In the genomic region with DNA sequence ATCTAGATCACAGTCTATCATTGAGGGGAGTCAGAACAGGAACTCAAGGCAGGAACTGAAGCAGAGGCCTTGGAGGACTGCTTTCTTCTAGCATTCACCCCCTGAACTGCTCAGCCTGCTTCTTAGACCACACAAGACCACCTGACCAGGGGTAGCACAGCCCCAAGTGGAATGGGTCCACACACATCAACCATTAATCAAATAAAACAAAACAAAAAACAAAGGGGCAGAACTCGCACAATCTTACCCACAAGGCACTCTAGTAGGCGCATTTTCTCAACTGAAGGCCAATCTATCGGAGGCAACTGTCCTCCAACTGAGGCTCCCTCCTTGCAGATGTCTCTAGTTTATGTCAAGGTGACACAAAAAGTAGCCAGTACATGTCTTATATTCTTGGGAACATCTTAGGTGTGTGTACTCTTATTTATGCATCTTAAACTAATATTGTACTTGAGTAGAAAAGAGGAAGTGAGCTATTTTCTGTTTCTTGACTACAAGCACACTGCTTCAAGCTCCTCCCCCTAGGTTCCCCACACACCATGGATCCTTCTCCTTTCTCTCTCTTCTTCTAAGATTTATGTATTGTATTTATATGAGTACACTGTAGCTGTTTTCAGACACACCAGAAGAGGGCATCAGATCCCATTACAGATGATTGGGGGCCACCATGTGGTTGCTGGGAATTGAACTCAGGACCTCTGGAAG, we compare ENCODE assay signal across 15 mouse cellular contexts.
DNase-seq lines count a peak whose midpoint lies in the region; ATAC-seq and TF ChIP-seq lines count a peak whose summit lies in the region.
"Had no signal": no experiment of that assay in that cellular context is flagged by ENCODE, and none has a peak within 500 bp of the region (broad histone marks: within the 10 kb centered on the region; RNA-seq: fewer than 3 reads in every experiment).

No protein-coding gene starts in this region.

- ATAC-seq in lung, postnatal 0 days, result no peak
- peak; percentile 60 for ATAC-seq in granulocyte monocyte progenitor cell, adult 5-6 weeks (replicated peaks; ENCODE audit: poor library complexity, severe bottlenecking)
- ATAC-seq in megakaryocyte progenitor cell, adult 5-6 weeks (replicated peaks; ENCODE audit: poor library complexity), result peak; percentile 45
- ATAC-seq: intestine, embryonic 15.5 days had no signal

- H3K4me3 ChIP-seq in lung, postnatal 0 days (ENCODE audit: low read depth, low read length), result no peak overlapping the region
- no peak overlapping the region for H3K4me3 ChIP-seq in CH12.LX (replicated peaks in 1 of 3; ENCODE audit: low read depth in 2 of 3, low read length in 2 of 3, poor library complexity in 1 of 3)
- H3K4me3 ChIP-seq in embryonic facial prominence, embryonic 10.5 days, result no peak overlapping the region
- H3K4me3 ChIP-seq: intestine, embryonic 15.5 days; neural tube, embryonic 12.5 days had no signal

- WGBS in lung, postnatal 0 days, result 96% methylated on average over 3 of the region's 3 CpGs
- 95% methylated on average over 3 of the region's 3 CpGs for WGBS in embryonic facial prominence, embryonic 10.5 days

- H3K9ac ChIP-seq in lung, postnatal 0 days (replicated peaks; ENCODE audit: low read depth), result no peak overlapping the region
- H3K9ac ChIP-seq in CH12.LX (ENCODE audit: insufficient read depth, low read depth), result no peak overlapping the region
- H3K9ac ChIP-seq: intestine, embryonic 15.5 days; lung, embryonic 14.5 days; neural tube, embryonic 12.5 days had no signal

- no peak overlapping the region for H3K4me2 ChIP-seq in lung, postnatal 0 days (replicated peaks; ENCODE audit: low read depth, low read length)
- H3K4me2 ChIP-seq in CH12.LX (ENCODE audit: insufficient read depth, low read depth, poor library complexity, severe bottlenecking), result no peak overlapping the region
- H3K4me2 ChIP-seq: intestine, embryonic 15.5 days; lung, embryonic 14.5 days; neural tube, embryonic 12.5 days had no signal

- no peaks in the 10 kb centered on the region for H3K9me3 ChIP-seq in lung, postnatal 0 days (ENCODE audit: low read length)
- peaks cover 4% of the 10 kb centered on the region for H3K9me3 ChIP-seq in CH12.LX (replicated peaks; ENCODE audit: low read length)
- H3K9me3 ChIP-seq in embryonic facial prominence, embryonic 10.5 days, result no peaks in the 10 kb centered on the region
- H3K9me3 ChIP-seq: intestine, embryonic 15.5 days; neural tube, embryonic 12.5 days had no signal

- no peak for TF ChIP-seq EP300 in lung, postnatal 0 days (IDR thresholded peaks at IDR 0.05)
- TF ChIP-seq EP300 in CH12.LX (IDR thresholded peaks at IDR 0.05; ENCODE audit: low read length), result peak; percentile 40; the same call in 1 of the 2 replicates

- H3K36me3 ChIP-seq in lung, postnatal 0 days (ENCODE audit: insufficient read depth, low read length), result no peaks in the 10 kb centered on the region
- H3K36me3 ChIP-seq in CH12.LX (replicated peaks in 1 of 2; ENCODE audit: control insufficient read depth in 1 of 2, insufficient read depth in 1 of 2, low read length in 1 of 2), result peaks cover 0 to 13% of the 10 kb centered on the region in 2 experiments
- H3K36me3 ChIP-seq in embryonic facial prominence, embryonic 10.5 days (replicated peaks), result no peaks in the 10 kb centered on the region
- H3K36me3 ChIP-seq: intestine, embryonic 15.5 days; neural tube, embryonic 12.5 days had no signal

- H3K79me2 ChIP-seq in CH12.LX (replicated peaks; ENCODE audit: control insufficient read depth, extremely low read depth, insufficient read depth, poor library complexity, severe bottlenecking), result no peaks in the 10 kb centered on the region

- H3K27me3 ChIP-seq in lung, postnatal 0 days (replicated peaks; ENCODE audit: insufficient read depth, low read length), result no peaks in the 10 kb centered on the region
- no peaks in the 10 kb centered on the region for H3K27me3 ChIP-seq in CH12.LX (replicated peaks)
- H3K27me3 ChIP-seq in embryonic facial prominence, embryonic 10.5 days (replicated peaks; ENCODE audit: low read depth, poor library complexity, severe bottlenecking), result no peaks in the 10 kb centered on the region
- H3K27me3 ChIP-seq: intestine, embryonic 15.5 days; neural tube, embryonic 12.5 days had no signal

- DNase-seq in lung, postnatal 0 days (ENCODE audit: low spot score), result peak; percentile 35
- no peak for DNase-seq in lung, postnatal 10 days
- DNase-seq in CH12.LX (ENCODE audit: extremely low read depth), result peak; percentile 53
- no peak for DNase-seq in c-Kit-positive CD71-positive TER-119-positive erythroid progenitor cells, embryonic 14.5 days (ENCODE audit: low spot score)
- DNase-seq in embryonic facial prominence, embryonic 10.5 days (ENCODE audit: low spot score), result no peak
- no peak for DNase-seq in layer of hippocampus, adult 9-11 months
- DNase-seq: adrenal gland, postnatal 36 days; cerebellum, adult 8-10 months; kidney, postnatal 36 days; lung, embryonic 14.5 days; midbrain, embryonic 14.5 days had no signal

- TF ChIP-seq RAD21 in CH12.LX (IDR thresholded peaks at IDR 0.05; ENCODE audit: low read depth, low read length), result no peak

- dilution Hi-C loops in CH12.LX (cut with MboI; ENCODE audit: extremely low pct_ligation_motif_present, extremely low pct_unique_long_range_greater_than_20kb, low sequenced_read_pairs), result no loop called here

- in situ Hi-C loops in CH12.LX (cut with MboI; ENCODE audit: low pct_ligation_motif_present, low pct_unique_long_range_greater_than_20kb, low sequenced_read_pairs), result no loop called here

- H3K4me1 ChIP-seq in lung, postnatal 0 days (ENCODE audit: insufficient read depth, low read depth, low read length), result no peaks in the 10 kb centered on the region
- peaks cover 2 to 16% of the 10 kb centered on the region in 2 experiments; a peak in 1 of 4 replicates for H3K4me1 ChIP-seq in CH12.LX (ENCODE audit: control insufficient read depth in 1 of 2, insufficient read depth in 2 of 2)
- peaks cover 21% of the 10 kb centered on the region for H3K4me1 ChIP-seq in embryonic facial prominence, embryonic 10.5 days
- H3K4me1 ChIP-seq: intestine, embryonic 15.5 days; neural tube, embryonic 12.5 days had no signal

- TF ChIP-seq POLR2A in CH12.LX (IDR thresholded peaks at IDR 0.05; ENCODE audit: low read depth, low read length), result no peak

- no peak for TF ChIP-seq CTCF in lung, postnatal 0 days (IDR thresholded peaks at IDR 0.05)
- TF ChIP-seq CTCF in CH12.LX (conservative IDR thresholded peaks at IDR 0.05 in 1 of 2, IDR thresholded peaks at IDR 0.05 in 1 of 2; ENCODE audit: low read depth in 2 of 2, low read length in 2 of 2), result no peak

- H3K27ac ChIP-seq in lung, postnatal 0 days (ENCODE audit: low read length), result no peak overlapping the region
- no peak overlapping the region for H3K27ac ChIP-seq in CH12.LX (ENCODE audit: insufficient read depth, low read depth)
- no peak overlapping the region for H3K27ac ChIP-seq in embryonic facial prominence, embryonic 10.5 days (replicated peaks)
- H3K27ac ChIP-seq: intestine, embryonic 15.5 days; neural tube, embryonic 12.5 days had no signal

TF ChIP-seq in CH12.LX, 34 proteins besides CTCF, POLR2A, EP300 and RAD21:
- TF ChIP-seq HCFC1 (IDR thresholded peaks at IDR 0.05; ENCODE audit: low read depth, low read length) (no peak), IRF4 (IDR thresholded peaks at IDR 0.05; ENCODE audit: low read depth, low read length) (0 out of 2 replicates have a peak, but pooled peaks have one; percentile 34), SIN3A (IDR thresholded peaks at IDR 0.05; ENCODE audit: low read length) (no peak)

Comparison
In these comparisons a context has a peak if more than half of its experiments do, and no peak if none do; other contexts are left out.
1. DNase-seq: peak in lung, postnatal 0 days (single experiment) and CH12.LX (single experiment); none in lung, postnatal 10 days (single experiment), c-Kit-positive CD71-positive TER-119-positive erythroid progenitor cells, embryonic 14.5 days (single experiment), embryonic facial prominence, embryonic 10.5 days (single experiment) and layer of hippocampus, adult 9-11 months (single experiment).